Mouse (Mus musculus) adrenal gland, postnatal 10 days (tissue): ENCODE data around the gene Uba52. TPM values are rescaled to one million over a fixed set of nuclear protein-coding genes. Genes with fewer than 3 reads are reported as not detected.

ENCODE experiments used
- total RNA-seq, 2 experiments: library from RNA; stranded (reverse); gene quantifications; 2 replicates each; pipeline ENCODE4 v1.2.3; 2021

Gene Uba52
- total RNA-seq, 2 experiments from 2014 or later = 1,751 to 1,916 TPM

Other genes with a start within 250 kb of the Uba52 start
- 10 to 100 TPM; 23.8 to 33.3 TPM for gene Homer3, start 228.0 kb downstream of the Uba52 start, total RNA-seq
- 10 to 100 TPM; 63.4 to 67.7 TPM for gene Ddx49, start 208.3 kb downstream of the Uba52 start, total RNA-seq
- gene Cope, start 208.3 kb downstream of the Uba52 start, total RNA-seq = 100 to 1,000 TPM; 203 to 216 TPM
- gene Cers1, start 195.0 kb downstream of the Uba52 start, total RNA-seq = 1 to 10 TPM; 2.3 to 3.7 TPM
- 1 to 10 TPM in 1 of 2 experiments, under 1 TPM in 1; 0.88 to 1.2 TPM for gene Gdf1, start 181.0 kb downstream of the Uba52 start, total RNA-seq
- gene Upf1, start 157.5 kb downstream of the Uba52 start, total RNA-seq = 10 to 100 TPM; 49.1 to 51.4 TPM
- gene Comp, start 137.2 kb downstream of the Uba52 start, total RNA-seq = 1 to 10 TPM in 1 of 2 experiments, under 1 TPM in 1; 0.97 to 2.0 TPM
- 10 to 100 TPM; 14.1 to 19.4 TPM for gene Crtc1, start 71.2 kb downstream of the Uba52 start, total RNA-seq
- gene Klhl26, start 33.8 kb downstream of the Uba52 start, total RNA-seq = 10 to 100 TPM; 14.0 to 15.1 TPM
- 1 to 10 TPM; 2.9 to 4.5 TPM for gene Tmem59l, start 23.4 kb downstream of the Uba52 start, total RNA-seq
- gene Crlf1, start 17.6 kb downstream of the Uba52 start, total RNA-seq = under 1 TPM; 0.21 to 0.42 TPM
- 100 to 1,000 TPM; 121 to 130 TPM for gene Rex1bd, start 4.0 kb downstream of the Uba52 start, total RNA-seq
- gene Fkbp8, start 16.9 kb upstream of the Uba52 start, total RNA-seq = 100 to 1,000 TPM; 226 to 250 TPM
- 10 to 100 TPM; 84.0 to 97.4 TPM for gene Kxd1, start 17.2 kb upstream of the Uba52 start, total RNA-seq
- gene Ell, start 28.7 kb upstream of the Uba52 start, total RNA-seq = 10 to 100 TPM; 22.2 to 26.3 TPM
- gene Isyna1, start 83.6 kb upstream of the Uba52 start, total RNA-seq = 10 to 100 TPM; 59.4 to 59.8 TPM
- 10 to 100 TPM; 92.0 to 96.9 TPM for gene Ssbp4, start 98.1 kb upstream of the Uba52 start, total RNA-seq
- gene Lrrc25, start 105.4 kb upstream of the Uba52 start, total RNA-seq = 1 to 10 TPM; 3.3 to 3.6 TPM
- gene Gdf15, start 121.7 kb upstream of the Uba52 start, total RNA-seq = 1 to 10 TPM in 1 of 2 experiments, under 1 TPM in 1; 0.79 to 1.7 TPM
- 10 to 100 TPM; 65.7 to 80.6 TPM for gene Pgpep1, start 149.6 kb upstream of the Uba52 start, total RNA-seq
- gene Lsm4, start 162.4 kb upstream of the Uba52 start, total RNA-seq = 10 to 100 TPM; 91.5 to 94.7 TPM
- 100 to 1,000 TPM; 149 to 185 TPM for gene Jund, start 188.1 kb upstream of the Uba52 start, total RNA-seq
- gene Iqcn, start 192.7 kb upstream of the Uba52 start, total RNA-seq = under 1 TPM; 0.15 to 0.30 TPM
- not detected for gene Gm3336, start 207.7 kb upstream of the Uba52 start, total RNA-seq
- 1 to 10 TPM; 2.4 to 2.8 TPM for gene Pde4c, start 212.9 kb upstream of the Uba52 start, total RNA-seq
- gene Rab3a, start 243.9 kb upstream of the Uba52 start, total RNA-seq = 10 to 100 TPM; 53.3 to 53.9 TPM